ENCODE assay signal across 11 mouse cellular contexts in genomic region chr2:157328570-157328969, GRCm38 (mm10). TPM values are rescaled to one million over a fixed set of nuclear protein-coding genes. Genes with fewer than 3 reads are reported as not detected.
DNase-seq lines count a peak whose midpoint lies in the region; ATAC-seq and TF ChIP-seq lines count a peak whose summit lies in the region.
"Had no signal": no experiment of that assay in that cellular context is flagged by ENCODE, and none has a peak within 500 bp of the region (broad histone marks: within the 10 kb centered on the region; RNA-seq: fewer than 3 reads in every experiment).

No protein-coding gene starts in this region.

- no peak for TF ChIP-seq CTCF in ES-Bruce4 (IDR thresholded peaks at IDR 0.05; ENCODE audit: low read depth, low read length)

- peak overlapping the region; percentile 86 for H3K27ac ChIP-seq in ES-Bruce4 (ENCODE audit: insufficient read depth, low read length)
- peak overlapping the region; percentile 82 for H3K27ac ChIP-seq in forebrain, embryonic 14.5 days (ENCODE audit: low read depth, low read length)
- peak overlapping the region; percentile 72 for H3K27ac ChIP-seq in midbrain, embryonic 14.5 days (replicated peaks; ENCODE audit: low read depth, low read length)

- WGBS in forebrain, embryonic 14.5 days, result 3% methylated on average over 11 of the region's 11 CpGs
- WGBS in midbrain, embryonic 14.5 days, result 3% methylated on average over 11 of the region's 11 CpGs

- peaks cover 7% of the 10 kb centered on the region for H3K36me3 ChIP-seq in ES-Bruce4 (ENCODE audit: control insufficient read depth, insufficient read depth, low read length, poor library complexity, severe bottlenecking)
- H3K36me3 ChIP-seq in forebrain, embryonic 14.5 days (ENCODE audit: control insufficient read depth, insufficient read depth, low read length), result peaks cover 41% of the 10 kb centered on the region
- H3K36me3 ChIP-seq in midbrain, embryonic 14.5 days (ENCODE audit: control insufficient read depth, insufficient read depth, low read length), result peaks cover 36% of the 10 kb centered on the region

- peaks cover 11% of the 10 kb centered on the region for H3K4me1 ChIP-seq in ES-Bruce4 (ENCODE audit: control insufficient read depth, insufficient read depth, low read length)
- H3K4me1 ChIP-seq in forebrain, embryonic 14.5 days (ENCODE audit: control insufficient read depth, insufficient read depth, low read length), result peaks cover 18% of the 10 kb centered on the region
- peaks cover 19% of the 10 kb centered on the region for H3K4me1 ChIP-seq in midbrain, embryonic 14.5 days (ENCODE audit: control insufficient read depth, insufficient read depth, low read length)

- DNase-seq in Muller cell, postnatal 12 days (ENCODE audit: inconsistent ontology term), result peak; percentile 30
- DNase-seq in forebrain, embryonic 14.5 days (ENCODE audit: low spot score), result peak; percentile 81
- peak; percentile 78 for DNase-seq in midbrain, embryonic 14.5 days
- no peak for DNase-seq in lung, postnatal 14 days
- no peak for DNase-seq in adipocyte (ENCODE audit: low spot score)
- DNase-seq: kidney, adult 2 months; layer of hippocampus, postnatal 36 days; thymus, postnatal 25 days had no signal

- ATAC-seq in forebrain, embryonic 14.5 days, result peak; percentile 79
- ATAC-seq in midbrain, embryonic 14.5 days (ENCODE audit: low FRiP score, low TSS enrichment), result peak; percentile 74
- ATAC-seq in activated CD4-positive, CD25-positive, alpha-beta regulatory T cell, adult 4 months, result no peak

- H3K4me2 ChIP-seq in forebrain, embryonic 14.5 days (ENCODE audit: low read length), result no peak overlapping the region
- H3K4me2 ChIP-seq in midbrain, embryonic 14.5 days (ENCODE audit: low read length), result no peak overlapping the region

- no peak overlapping the region for H3K9ac ChIP-seq in ES-Bruce4 (ENCODE audit: low read depth, poor library complexity, severe bottlenecking)
- H3K9ac ChIP-seq in forebrain, embryonic 14.5 days (ENCODE audit: low read length), result no peak overlapping the region; the same call in 1 of the 2 replicates
- H3K9ac ChIP-seq in midbrain, embryonic 14.5 days (replicated peaks; ENCODE audit: low read length), result 0 out of 2 replicates have a peak overlapping the region, but pooled peaks have one; percentile 34

- H3K27me3 ChIP-seq in ES-Bruce4 (ENCODE audit: control insufficient read depth, insufficient read depth, low read length, poor library complexity, severe bottlenecking), result no peaks in the 10 kb centered on the region
- H3K27me3 ChIP-seq in forebrain, embryonic 14.5 days (replicated peaks; ENCODE audit: control insufficient read depth, insufficient read depth, low read length), result no peaks in the 10 kb centered on the region
- no peaks in the 10 kb centered on the region for H3K27me3 ChIP-seq in midbrain, embryonic 14.5 days (ENCODE audit: control insufficient read depth, insufficient read depth, low read length)

- TF ChIP-seq POLR2A in ES-Bruce4 (IDR thresholded peaks at IDR 0.05; ENCODE audit: insufficient read depth, low read length), result no peak

- no peak overlapping the region for H3K4me3 ChIP-seq in ES-Bruce4 (ENCODE audit: low read depth, low read length)
- no peak overlapping the region for H3K4me3 ChIP-seq in forebrain, embryonic 14.5 days (ENCODE audit: low read depth, low read length)
- H3K4me3 ChIP-seq in midbrain, embryonic 14.5 days (replicated peaks; ENCODE audit: low read depth, low read length), result no peak overlapping the region

- peak; percentile 86 for TF ChIP-seq EP300 in ES-Bruce4 (IDR thresholded peaks at IDR 0.05; ENCODE audit: insufficient read depth, low read depth, low read length)

- H3K9me3 ChIP-seq in ES-Bruce4 (replicated peaks; ENCODE audit: control insufficient read depth, insufficient read depth, low read length, poor library complexity, severe bottlenecking), result peaks cover 6% of the 10 kb centered on the region
- no peaks in the 10 kb centered on the region for H3K9me3 ChIP-seq in forebrain, embryonic 14.5 days (replicated peaks; ENCODE audit: control insufficient read depth, low read length)
- H3K9me3 ChIP-seq in midbrain, embryonic 14.5 days (ENCODE audit: control insufficient read depth, low read length), result no peaks in the 10 kb centered on the region

RNA-seq across cellular contexts. Expression of gene Ghrh, which starts 18.7 kb away (rescaled TPM):
- polyA plus RNA-seq in ES-Bruce4 (2011; ENCODE audit: insufficient read depth, insufficient read length, low read depth, missing spikeins), result not detected in 2 replicates
- 1.1 and 2.5 TPM in 2 replicates for polyA plus RNA-seq in forebrain, embryonic 14.5 days (2014; fragmentation: Nextera tagmentation; extraction: Ambion mirVana)
- polyA plus RNA-seq in midbrain, embryonic 14.5 days (2014; fragmentation: Nextera tagmentation; extraction: Ambion mirVana), result 2.3 and 2.4 TPM in 2 replicates
- polyA plus RNA-seq in activated CD4-positive, CD25-positive, alpha-beta regulatory T cell, adult 4 months (2017; shearing (Covaris generic)), result not detected
- polyA plus RNA-seq: kidney, adult 2 months; liver, embryonic 16.5 days had no signal

RNA-seq across cellular contexts. Expression of gene Manbal, which starts 38.8 kb away (rescaled TPM):
- polyA plus RNA-seq in ES-Bruce4 (2011; ENCODE audit: insufficient read depth, insufficient read length, low read depth, missing spikeins), result 37.8 and 38.1 TPM in 2 replicates
- polyA plus RNA-seq in forebrain, embryonic 14.5 days (2014; fragmentation: Nextera tagmentation; extraction: Ambion mirVana), result 72.7 and 78.5 TPM in 2 replicates
- 47.8 and 89.9 TPM in 2 replicates for polyA plus RNA-seq in midbrain, embryonic 14.5 days (2014; fragmentation: Nextera tagmentation; extraction: Ambion mirVana)
- 10 to 100 TPM; 30.7 to 54.6 TPM for polyA plus RNA-seq in activated CD4-positive, CD25-positive, alpha-beta regulatory T cell, adult 4 months (2017; shearing (Covaris generic))

RNA-seq across cellular contexts. Expression of gene Mroh8, which starts 49.2 kb away (rescaled TPM):
- polyA plus RNA-seq in ES-Bruce4 (2011; ENCODE audit: insufficient read depth, insufficient read length, low read depth, missing spikeins), result 0.37 TPM in 1 of 2 replicates, not detected in the other
- polyA plus RNA-seq in forebrain, embryonic 14.5 days (2014; fragmentation: Nextera tagmentation; extraction: Ambion mirVana), result 0.13 and 0.37 TPM in 2 replicates
- polyA plus RNA-seq in midbrain, embryonic 14.5 days (2014; fragmentation: Nextera tagmentation; extraction: Ambion mirVana), result 0.33 and 0.53 TPM in 2 replicates
- polyA plus RNA-seq in activated CD4-positive, CD25-positive, alpha-beta regulatory T cell, adult 4 months (2017; shearing (Covaris generic)), result not detected

RNA-seq across cellular contexts. Expression of gene Rpn2, which starts 49.8 kb away (rescaled TPM):
- polyA plus RNA-seq in ES-Bruce4 (2011; ENCODE audit: insufficient read depth, insufficient read length, low read depth, missing spikeins), result 214 and 249 TPM in 2 replicates
- polyA plus RNA-seq in forebrain, embryonic 14.5 days (2014; fragmentation: Nextera tagmentation; extraction: Ambion mirVana), result 163 and 183 TPM in 2 replicates
- 167 and 194 TPM in 2 replicates for polyA plus RNA-seq in midbrain, embryonic 14.5 days (2014; fragmentation: Nextera tagmentation; extraction: Ambion mirVana)
- 100 to 1,000 TPM; 181 to 225 TPM for polyA plus RNA-seq in activated CD4-positive, CD25-positive, alpha-beta regulatory T cell, adult 4 months (2017; shearing (Covaris generic))

Comparison
In these comparisons a context has a peak if more than half of its experiments do, and no peak if none do; other contexts are left out.
1. DNase-seq: peak in Muller cell, postnatal 12 days (single experiment), forebrain, embryonic 14.5 days (single experiment) and midbrain, embryonic 14.5 days (single experiment); none in lung, postnatal 14 days (single experiment) and adipocyte (single experiment).
2. Peak in every context shown above with its lines, with median percentiles within 50 percentile points of each other: H3K27ac ChIP-seq.